Mouse (Mus musculus) CH12.LX (cell line): ENCODE measurements around the gene Fgg.

ENCODE experiments used
- CHD1 ChIP-seq: IDR thresholded peaks from 2 replicates; pipeline ENCODE4 v1.6.1; 2012; ENCODE audit warnings: low read depth, low read length, improper control_type of control experiment, inconsistent platforms
- CTCF ChIP-seq, 2 experiments: IDR thresholded peaks in 1 of 2; conservative IDR thresholded peaks in 1 of 2; 2 replicates each; pipeline ENCODE4 v1.5.1; 2011 to 2012; ENCODE audit warnings: low read depth in 2 of 2, low read length in 2 of 2, improper control_type of control experiment in 1 of 2, inconsistent platforms in 1 of 2, mild to moderate bottlenecking in 1 of 2, moderate library complexity in 1 of 2
- HCFC1 ChIP-seq: IDR thresholded peaks from 2 replicates; pipeline ENCODE4 v1.6.1; 2012; ENCODE audit warnings: low read depth, mild to moderate bottlenecking, inconsistent platforms, low read length, improper control_type of control experiment
- MAFK ChIP-seq: IDR thresholded peaks from 2 replicates; pipeline ENCODE4 v1.6.1; 2011; ENCODE audit warnings: low read length, improper control_type of control experiment; ENCODE audit not compliant: insufficient replicate concordance
- MEF2A ChIP-seq: IDR thresholded peaks from 2 replicates; pipeline ENCODE4 v1.6.1; 2014; ENCODE audit warnings: low read depth, mild to moderate bottlenecking, inconsistent platforms, low read length, improper control_type of control experiment, borderline replicate concordance
- POLR2A ChIP-seq: IDR thresholded peaks from 2 replicates; pipeline ENCODE4 v1.6.1; 2011; ENCODE audit warnings: low read depth, mild to moderate bottlenecking, improper control_type of control experiment, low read length
- POLR2AphosphoS2 ChIP-seq: IDR thresholded peaks from 2 replicates; pipeline ENCODE4 v1.6.1; 2011; ENCODE audit warnings: low read depth, low read length, improper control_type of control experiment
- UBTF ChIP-seq: IDR thresholded peaks from 2 replicates; pipeline ENCODE4 v1.6.1; 2012; ENCODE audit warnings: low read depth, mild to moderate bottlenecking, inconsistent platforms, low read length, improper control_type of control experiment, moderate library complexity
- USF1 ChIP-seq: IDR thresholded peaks from 2 replicates; pipeline ENCODE4 v1.6.1; 2014; ENCODE audit warnings: low read depth, mild to moderate bottlenecking, inconsistent platforms, low read length, improper control_type of control experiment

DNA sequence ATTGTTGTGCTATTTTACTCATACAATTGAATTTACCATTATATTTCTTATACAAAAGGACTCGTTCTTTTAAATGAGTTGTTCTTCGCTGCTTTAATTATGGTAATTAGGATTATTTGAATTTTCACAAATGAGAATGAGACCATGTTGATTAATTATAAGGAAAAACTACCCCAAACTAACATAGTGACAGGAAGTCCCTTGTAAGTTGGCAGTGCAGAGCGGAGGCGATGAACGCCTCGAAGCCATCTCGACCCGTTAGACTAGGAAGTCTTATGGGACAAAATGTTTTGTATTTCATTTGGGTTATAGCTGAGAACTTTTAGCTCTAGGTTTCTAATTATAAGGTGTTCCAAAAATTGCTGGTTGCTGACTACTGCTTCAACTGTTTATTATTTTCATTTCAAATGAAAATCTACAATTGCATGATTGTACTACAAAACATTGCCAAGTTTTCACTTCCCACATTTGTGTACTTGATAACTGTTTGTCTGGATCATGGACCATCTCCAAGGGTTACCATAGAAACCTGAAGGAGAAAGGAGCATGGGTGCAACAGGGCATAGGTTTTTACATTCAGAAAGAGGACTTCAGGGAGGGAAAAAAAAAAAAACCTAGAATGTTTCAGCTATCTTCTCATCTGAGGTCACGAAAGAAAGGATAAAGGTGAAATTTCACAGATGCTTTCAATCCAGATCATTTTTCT, 20.2 kb downstream of the Fgg start:
- no peak for TF ChIP-seq CTCF (conservative IDR thresholded peaks at IDR 0.05 in 1 of 2, IDR thresholded peaks at IDR 0.05 in 1 of 2; ENCODE audit: low read depth in 2 of 2, low read length in 2 of 2)
- no peak for TF ChIP-seq POLR2AphosphoS2
- TF ChIP-seq POLR2A, result no peak
- TF ChIP-seq MEF2A, result no peak
- no peak for TF ChIP-seq UBTF
- TF ChIP-seq USF1, result no peak
- no peak for TF ChIP-seq CHD1
- TF ChIP-seq HCFC1, result no peak
- no peak for TF ChIP-seq MAFK
